Mouse (Mus musculus) liver, embryonic 11.5 days (tissue): ENCODE results near the gene Ttf2. TPM values are rescaled to one million over a fixed set of nuclear protein-coding genes. Genes with fewer than 3 reads are reported as not detected.

ENCODE experiments used
- ATAC-seq: fragments of 200-750 bp; cut with Nextera tagmentation; replicated peaks from 2 replicates; pipeline ENCODE4 v1.8.0; 2017; ENCODE audit warnings: moderate number of reproducible peaks, mild to moderate bottlenecking, moderate TSS enrichment, moderate library complexity; ENCODE audit not compliant: low FRiP score
- DNase-seq: peaks from one replicate; pipeline ENCODE4 v3.0.0-alpha.2; 2017; ENCODE audit warnings: low spot score
- H3K27ac ChIP-seq: fragments of 300-500 bp; sonication (generic); 2 replicates; pipeline ENCODE4 v1.5.1; 2014; ENCODE audit warnings: mild to moderate bottlenecking, low read depth, low read length, control low read depth
- H3K27me3 ChIP-seq: fragments of 300-500 bp; sonication (generic); replicated peaks from 2 replicates; pipeline ENCODE4 v1.6.1; 2014; ENCODE audit warnings: low read length, mixed read lengths; ENCODE audit not compliant: control insufficient read depth, insufficient read depth
- H3K36me3 ChIP-seq: fragments of 300-500 bp; sonication (generic); 2 replicates; pipeline ENCODE4 v1.6.1; 2014; ENCODE audit warnings: mild to moderate bottlenecking, low read length, moderate library complexity, mixed read lengths; ENCODE audit not compliant: control insufficient read depth, insufficient read depth
- H3K4me1 ChIP-seq: fragments of 300-500 bp; sonication (generic); replicated peaks from 2 replicates; pipeline ENCODE4 v1.6.1; 2014; ENCODE audit warnings: low read length, mixed read lengths; ENCODE audit not compliant: control insufficient read depth, insufficient read depth
- H3K4me2 ChIP-seq: fragments of 300-500 bp; sonication (generic); 2 replicates; pipeline ENCODE4 v1.6.1; 2014; ENCODE audit warnings: mild to moderate bottlenecking, control low read depth, moderate library complexity
- H3K4me3 ChIP-seq: fragments of 300-500 bp; sonication (generic); 2 replicates; pipeline ENCODE4 v1.5.1; 2014; ENCODE audit warnings: low read depth, low read length, control low read depth
- H3K9ac ChIP-seq: fragments of 300-500 bp; sonication (generic); 2 replicates; pipeline ENCODE4 v1.6.1; 2014; ENCODE audit warnings: low read depth, low read length, control low read depth
- H3K9me3 ChIP-seq: fragments of 300-500 bp; sonication (generic); 2 replicates; pipeline ENCODE4 v1.6.1; 2016; ENCODE audit warnings: low read length, inconsistent platforms, mixed read lengths; ENCODE audit not compliant: control insufficient read depth
- WGBS: fragments of 180-500 bp; shearing (Covaris S2); extraction: QIAGEN DNeasy Blood & Tissue Kit; methylation state at CpG from one replicate; pipeline ENCODE4 v1.1.7; 2014; 5-methylcytosine and 5-hydroxymethylcytosine counted together
- polyA plus RNA-seq: library from polyadenylated mRNA; unstranded; fragments of >200 nt; fragmentation: Nextera tagmentation; extraction: Ambion mirVana; gene quantifications from 2 replicates; pipeline ENCODE4 v1.2.1, GENCODE M21; 2014

Ttf2 gene
- polyA plus RNA-seq, 1 experiment from 2014 or later = 22.3 TPM

DNA sequence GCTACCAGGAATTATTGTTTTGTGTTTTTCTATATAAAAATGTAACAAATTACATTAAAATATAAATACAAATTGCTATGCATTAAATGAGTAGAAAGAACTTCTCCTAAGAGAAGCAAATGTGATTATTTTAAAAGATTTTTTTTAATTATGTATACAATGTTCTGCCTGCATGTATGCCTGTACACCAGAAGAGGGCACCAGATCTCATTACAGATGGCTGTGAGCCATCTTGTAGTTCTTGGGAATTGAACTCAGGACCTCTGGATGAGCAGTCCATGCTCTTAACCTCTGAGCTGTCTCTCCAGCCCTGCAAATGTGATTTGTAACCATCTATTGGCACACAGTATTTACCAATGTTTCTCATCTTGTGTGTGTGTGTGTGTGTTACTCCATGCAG is 14.8 kb downstream of the Ttf2 start:
- Histone ChIP-seq H3K4me2 (no peak overlapping the region), H3K36me3 (peaks cover 45% of the 10 kb centered on the region), H3K4me3 (no peak overlapping the region), H3K9ac (no peak overlapping the region), H3K9me3 (no peaks in the 10 kb centered on the region), H3K27me3 (no peaks in the 10 kb centered on the region), H3K4me1 (no peaks in the 10 kb centered on the region), H3K27ac (no peak overlapping the region)
- DNase-seq = no peak
- no peak for ATAC-seq

- 95% methylated on average over 4 of the region's 4 CpGs for WGBS
- DNase-seq = no peak
- H3K9me3 ChIP-seq = no peaks in the 10 kb centered on the region
- no peaks in the 10 kb centered on the region for H3K27me3 ChIP-seq
- H3K4me1 ChIP-seq = no peaks in the 10 kb centered on the region
- peaks cover 48% of the 10 kb centered on the region for H3K36me3 ChIP-seq
- no peak overlapping the region for H3K9ac ChIP-seq
- ATAC-seq = no peak
- H3K4me2 ChIP-seq = no peak overlapping the region
- H3K27ac ChIP-seq = no peak overlapping the region
- H3K4me3 ChIP-seq = no peak overlapping the region
Observed at GRCm38 (mm10) chr3:100951531-100951930, 17.9 kb downstream of the Ttf2 start.

GRCm38 (mm10) chr3:100947286-100947685 is 22.2 kb downstream of the Ttf2 start:
- Histone ChIP-seq H3K4me1 (no peaks in the 10 kb centered on the region), H3K27me3 (no peaks in the 10 kb centered on the region), H3K27ac (no peak overlapping the region), H3K36me3 (peaks cover 42% of the 10 kb centered on the region), H3K9ac (no peak overlapping the region), H3K4me2 (no peak overlapping the region), H3K9me3 (no peaks in the 10 kb centered on the region), H3K4me3 (no peak overlapping the region)
- no peak for DNase-seq
- 90% methylated on average over 8 of the region's 8 CpGs for WGBS
- no peak for ATAC-seq

- no peak for ATAC-seq
- no peak overlapping the region for H3K27ac ChIP-seq
- H3K27me3 ChIP-seq = no peaks in the 10 kb centered on the region
- WGBS = 88% methylated on average over 4 of the region's 4 CpGs
- H3K4me3 ChIP-seq = no peak overlapping the region
- peaks cover 32% of the 10 kb centered on the region for H3K36me3 ChIP-seq
- no peak overlapping the region for H3K9ac ChIP-seq
- H3K9me3 ChIP-seq = no peaks in the 10 kb centered on the region
- DNase-seq = no peak
- H3K4me1 ChIP-seq = no peaks in the 10 kb centered on the region
- no peak overlapping the region for H3K4me2 ChIP-seq
Observed at GRCm38 (mm10) chr3:100940496-100941037, 28.9 kb downstream of the Ttf2 start.

DNA sequence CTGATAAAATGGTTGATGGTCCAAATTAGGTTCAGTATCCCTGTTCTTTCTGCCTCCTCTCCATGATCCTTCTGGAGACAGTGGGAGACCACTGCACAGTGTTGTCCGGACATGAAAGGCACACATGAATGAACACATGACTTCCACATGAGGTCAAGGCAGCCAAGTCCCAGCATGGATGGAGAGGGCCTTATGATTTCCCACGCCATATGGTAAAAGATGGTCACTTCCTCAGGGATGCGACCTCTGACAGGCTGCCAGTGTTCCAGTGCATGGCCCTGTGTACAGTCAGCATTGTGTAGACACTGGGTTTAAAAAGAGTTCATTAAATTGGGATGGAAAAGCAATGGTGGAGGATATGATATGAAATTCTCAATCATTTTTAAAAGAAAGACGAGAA is 31.3 kb downstream of the Ttf2 start:
- Histone ChIP-seq H3K4me1 (no peaks in the 10 kb centered on the region), H3K4me2 (no peak overlapping the region), H3K9ac (no peak overlapping the region), H3K36me3 (peaks cover 24% of the 10 kb centered on the region), H3K4me3 (no peak overlapping the region), H3K27me3 (no peaks in the 10 kb centered on the region), H3K9me3 (no peaks in the 10 kb centered on the region), H3K27ac (no peak overlapping the region)
- WGBS = 92% methylated on average over 4 of the region's 4 CpGs
- ATAC-seq (no peak), DNase-seq (no peak)

DNA sequence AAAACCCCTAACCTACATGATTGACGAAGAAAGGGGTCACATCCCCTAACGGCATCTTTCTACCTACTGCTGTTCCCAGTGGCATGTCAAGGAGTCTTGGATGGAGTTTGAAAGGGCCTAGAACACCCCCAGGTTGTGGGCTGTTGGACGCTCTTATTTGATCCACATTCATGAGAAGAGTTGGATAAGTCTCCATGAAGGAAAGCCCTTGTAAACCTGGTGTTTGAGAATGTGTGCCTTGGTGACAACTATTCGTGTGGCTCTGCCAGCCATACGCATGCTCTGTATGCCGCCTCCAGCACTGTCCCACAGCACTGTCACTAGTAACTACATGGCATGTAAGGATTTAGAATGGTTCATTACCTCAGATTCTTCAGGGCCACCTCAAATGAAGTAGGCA is 33.3 kb downstream of the Ttf2 start:
- Histone ChIP-seq H3K36me3 (peaks cover 16% of the 10 kb centered on the region), H3K4me2 (no peak overlapping the region), H3K9ac (no peak overlapping the region), H3K9me3 (no peaks in the 10 kb centered on the region), H3K27me3 (no peaks in the 10 kb centered on the region), H3K27ac (no peak overlapping the region), H3K4me3 (no peak overlapping the region), H3K4me1 (no peaks in the 10 kb centered on the region)
- ATAC-seq (no peak), DNase-seq (no peak)
- WGBS = 92% methylated on average over 6 of the region's 6 CpGs

DNA sequence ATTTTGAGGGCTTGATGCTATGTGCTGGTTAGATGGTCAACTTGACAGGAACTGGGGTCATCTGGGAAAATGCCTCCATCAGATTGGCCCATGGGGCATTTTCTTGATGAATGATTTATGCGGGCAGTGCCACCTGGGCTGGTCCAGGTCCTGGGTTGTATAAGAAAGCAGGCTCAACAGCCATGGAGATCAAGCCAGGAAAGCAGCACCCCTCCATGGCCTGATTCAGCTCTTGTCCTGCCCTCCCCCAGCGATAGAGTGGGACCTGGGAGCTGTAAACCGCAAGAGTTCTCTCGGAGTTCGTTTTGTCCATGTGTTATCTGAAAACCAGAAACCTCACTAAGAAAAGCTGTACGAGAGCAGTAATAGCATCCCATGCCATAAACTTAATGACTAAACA is 33.9 kb downstream of the Ttf2 start:
- Histone ChIP-seq H3K4me1 (no peaks in the 10 kb centered on the region), H3K27me3 (no peaks in the 10 kb centered on the region), H3K9ac (no peak overlapping the region), H3K9me3 (no peaks in the 10 kb centered on the region), H3K4me3 (no peak overlapping the region), H3K36me3 (peaks cover 13% of the 10 kb centered on the region), H3K27ac (no peak overlapping the region), H3K4me2 (no peak overlapping the region)
- no peak for DNase-seq
- WGBS = 90% methylated on average over 6 of the region's 6 CpGs
- ATAC-seq = no peak

- whole genome bisulfite sequencing = 70% methylated on average over 11 of the region's 11 CpGs
- Histone ChIP-seq H3K4me1 (no peaks in the 10 kb centered on the region), H3K27ac (no peak overlapping the region), H3K27me3 (no peaks in the 10 kb centered on the region), H3K4me2 (no peak overlapping the region), H3K9ac (no peak overlapping the region), H3K9me3 (no peaks in the 10 kb centered on the region), H3K36me3 (no peaks in the 10 kb centered on the region; the same call in 1 of the 2 replicates), H3K4me3 (no peak overlapping the region)
- ATAC-seq = peak; percentile 61; the same call in 1 of the 2 replicates
- no peak for DNase-seq
Observed at GRCm38 (mm10) chr3:100932077-100932944, 37.2 kb downstream of the Ttf2 start.
